Mouse (Mus musculus) G1E (cell line): Measurements from ENCODE around the gene Rnf215.

Experiments
- CTCF ChIP-seq: IDR thresholded peaks from 2 replicates; pipeline ENCODE4 v1.5.1; 2012; ENCODE audit warnings: low read depth, low read length, inconsistent platforms, mixed read lengths
- GATA1 ChIP-seq: IDR thresholded peaks from 2 replicates; pipeline ENCODE4 v1.6.1; 2012; ENCODE audit warnings: borderline replicate concordance, low read length, inconsistent platforms, mixed read lengths
- POLR2AphosphoS5 ChIP-seq: IDR thresholded peaks from 2 replicates; pipeline ENCODE4 v1.6.1; 2012; ENCODE audit warnings: low read depth, low read length, inconsistent platforms; ENCODE audit not compliant: insufficient replicate concordance
- TAL1 ChIP-seq: conservative IDR thresholded peaks from 2 replicates; pipeline ENCODE4 v1.6.1; 2012; ENCODE audit warnings: low read depth, low read length, inconsistent platforms, mixed read lengths

- no peak for TF ChIP-seq CTCF
- no peak for TF ChIP-seq GATA1
- TF ChIP-seq POLR2AphosphoS5, result no peak
- TF ChIP-seq TAL1, result no peak
These were observed 48.5 kb downstream of the Rnf215 start for GRCm38 (mm10) chr11:4183511-4183910.
